Mouse (Mus musculus) small intestine, adult 10 weeks (tissue): Measurements from ENCODE around the gene Tgif2lx1. TPM values are rescaled to one million over a fixed set of nuclear protein-coding genes. Genes with fewer than 3 reads are reported as not detected.

ENCODE experiments used
- polyA plus RNA-seq: library from polyadenylated mRNA; stranded (reverse); fragments of 350-450 nt; fragmentation: Illumina TruSeq; extraction: RNeasy Lipid Tissue Mini Kit (QIAGEN cat#74804); gene quantifications from one replicate; pipeline ENCODE4 v1.2.3, GENCODE M21; 2014; ENCODE audit warnings: low replicate concordance

Tgif2lx1 gene
- polyA plus RNA-seq = not detected

DNA sequence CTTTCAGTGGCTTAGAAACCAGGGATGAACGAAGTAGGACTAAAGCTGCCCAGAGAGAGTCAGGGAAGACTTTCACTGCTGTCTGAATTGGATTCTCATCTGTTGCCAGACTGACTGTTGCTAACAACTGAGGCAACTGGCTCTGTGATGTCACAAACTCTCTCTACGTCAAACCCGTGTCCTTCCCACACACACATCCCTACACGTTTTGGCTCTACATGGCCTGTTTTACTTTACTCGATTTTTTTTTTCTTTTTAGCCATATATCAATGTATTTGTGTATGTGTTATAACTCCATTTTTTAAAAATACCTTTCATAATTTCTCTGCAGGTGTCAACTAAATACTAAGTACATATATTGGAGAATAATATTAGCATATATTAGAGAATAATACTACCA is at the start of gene Tgif2lx1:
Tgif2lx1 (minus strand) TSS at position 101 of the 400 bp plus-strand sequence.

Other genes with a start within 250 kb of the Tgif2lx1 start
- not detected for gene Tgif2lx2, start 53.5 kb downstream of the Tgif2lx1 start, polyA plus RNA-seq